Mouse (Mus musculus) liver, embryonic 12.5 days (tissue): ENCODE data around the gene Slc37a1. TPM values are rescaled to one million over a fixed set of nuclear protein-coding genes. Genes with fewer than 3 reads are reported as not detected.

Experiments used
- ATAC-seq: fragments of 200-750 bp; cut with Nextera tagmentation; 2 replicates; pipeline ENCODE4 v1.8.0; 2017; ENCODE audit warnings: moderate number of reproducible peaks, mild to moderate bottlenecking, moderate library complexity
- H3K27ac ChIP-seq: fragments of 300-500 bp; sonication (generic); 2 replicates; pipeline ENCODE4 v1.5.1; 2016; ENCODE audit warnings: mild to moderate bottlenecking
- H3K27me3 ChIP-seq: fragments of 300-500 bp; sonication (generic); replicated peaks from 2 replicates; pipeline ENCODE4 v1.6.1; 2016; ENCODE audit warnings: mild to moderate bottlenecking, moderate library complexity
- H3K36me3 ChIP-seq: fragments of 300-500 bp; sonication (generic); 2 replicates; pipeline ENCODE4 v1.6.1; 2016; ENCODE audit warnings: mild to moderate bottlenecking, moderate library complexity
- H3K4me1 ChIP-seq: fragments of 300-500 bp; sonication (generic); 2 replicates; pipeline ENCODE4 v1.6.1; 2016
- H3K4me2 ChIP-seq: fragments of 300-500 bp; sonication (generic); 2 replicates; pipeline ENCODE4 v1.6.1; 2016; ENCODE audit warnings: mild to moderate bottlenecking, moderate library complexity
- H3K4me3 ChIP-seq: fragments of 300-500 bp; sonication (generic); 2 replicates; pipeline ENCODE4 v1.5.1; 2016; ENCODE audit warnings: mild to moderate bottlenecking, moderate library complexity
- H3K9ac ChIP-seq: fragments of 300-500 bp; sonication (generic); 2 replicates; pipeline ENCODE4 v1.6.1; 2016; ENCODE audit warnings: mild to moderate bottlenecking, moderate library complexity
- H3K9me3 ChIP-seq: fragments of 300-500 bp; sonication (generic); replicated peaks from 2 replicates; pipeline ENCODE4 v1.6.1; 2016; ENCODE audit warnings: mild to moderate bottlenecking, moderate library complexity
- WGBS: fragments of 180-500 bp; shearing (Covaris S2); methylation state at CpG from one replicate; pipeline ENCODE4 v1.1.7; 2016; ENCODE audit not compliant: insufficient replicate concordance; 5-methylcytosine and 5-hydroxymethylcytosine counted together
- polyA plus RNA-seq: library from polyadenylated mRNA; unstranded; fragments of >200 nt; fragmentation: Nextera tagmentation; extraction: Ambion mirVana; gene quantifications from 2 replicates; pipeline ENCODE4 v1.2.1, GENCODE M21; 2016

The Slc37a1 gene
- polyA plus RNA-seq, 1 experiment from 2014 or later, result 5.4 TPM

GRCm38 (mm10) chr17:31325451-31326219, 39.0 kb downstream of the Slc37a1 start:
- H3K4me3 ChIP-seq, result no peak overlapping the region
- H3K9me3 ChIP-seq, result no peaks in the 10 kb centered on the region
- 50% methylated on average over 13 of the region's 13 CpGs for WGBS
- H3K4me1 ChIP-seq, result peaks cover 22% of the 10 kb centered on the region
- H3K36me3 ChIP-seq, result no peaks in the 10 kb centered on the region
- no peaks in the 10 kb centered on the region for H3K27me3 ChIP-seq
- H3K9ac ChIP-seq, result no peak overlapping the region
- no peak overlapping the region for H3K4me2 ChIP-seq
- no peak for ATAC-seq
- no peak overlapping the region for H3K27ac ChIP-seq

- H3K4me3 ChIP-seq, result no peak overlapping the region
- H3K4me2 ChIP-seq, result no peak overlapping the region
- H3K9ac ChIP-seq, result no peak overlapping the region
- no peak for ATAC-seq
- no peaks in the 10 kb centered on the region for H3K27me3 ChIP-seq
- H3K27ac ChIP-seq, result no peak overlapping the region
- no peaks in the 10 kb centered on the region for H3K9me3 ChIP-seq
- WGBS, result 48% methylated on average over 9 of the region's 9 CpGs
- H3K36me3 ChIP-seq, result no peaks in the 10 kb centered on the region
- H3K4me1 ChIP-seq, result peaks cover 22% of the 10 kb centered on the region
Measured at GRCm38 (mm10) chr17:31326220-31326852, 39.7 kb downstream of the Slc37a1 start.

- no peak overlapping the region for H3K27ac ChIP-seq
- H3K4me1 ChIP-seq, result peaks cover 21% of the 10 kb centered on the region
- no peak overlapping the region for H3K4me3 ChIP-seq
- no peaks in the 10 kb centered on the region for H3K27me3 ChIP-seq
- no peaks in the 10 kb centered on the region; the same call in 1 of the 2 replicates for H3K9me3 ChIP-seq
- ATAC-seq, result no peak
- no peak overlapping the region for H3K9ac ChIP-seq
- H3K4me2 ChIP-seq, result no peak overlapping the region
- no peaks in the 10 kb centered on the region for H3K36me3 ChIP-seq
- 75% methylated on average over 4 of the region's 4 CpGs for WGBS
Measured at GRCm38 (mm10) chr17:31328466-31328865, 41.9 kb downstream of the Slc37a1 start.

- Histone ChIP-seq H3K27ac (no peak overlapping the region), H3K27me3 (no peaks in the 10 kb centered on the region), H3K36me3 (no peaks in the 10 kb centered on the region), H3K9ac (no peak overlapping the region), H3K4me3 (no peak overlapping the region), H3K9me3 (no peaks in the 10 kb centered on the region; the same call in 1 of the 2 replicates), H3K4me1 (peaks cover 6% of the 10 kb centered on the region), H3K4me2 (no peak overlapping the region)
- 44% methylated on average over 4 of the region's 4 CpGs for WGBS
- no peak for ATAC-seq
Measured at GRCm38 (mm10) chr17:31330622-31331021, 44.0 kb downstream of the Slc37a1 start.

- no peaks in the 10 kb centered on the region for H3K36me3 ChIP-seq
- 78% methylated on average over 6 of the region's 6 CpGs for WGBS
- H3K27ac ChIP-seq, result no peak overlapping the region
- no peak overlapping the region for H3K4me3 ChIP-seq
- H3K4me2 ChIP-seq, result no peak overlapping the region
- no peaks in the 10 kb centered on the region for H3K27me3 ChIP-seq
- no peaks in the 10 kb centered on the region; the same call in 1 of the 2 replicates for H3K9me3 ChIP-seq
- peaks cover 4% of the 10 kb centered on the region; the same call in 1 of the 2 replicates for H3K4me1 ChIP-seq
- ATAC-seq, result no peak
- no peak overlapping the region for H3K9ac ChIP-seq
Measured at GRCm38 (mm10) chr17:31331273-31331672, 44.7 kb downstream of the Slc37a1 start.

- H3K27ac ChIP-seq, result no peak overlapping the region
- ATAC-seq, result no peak
- no peaks in the 10 kb centered on the region for H3K36me3 ChIP-seq
- H3K4me2 ChIP-seq, result no peak overlapping the region
- no peaks in the 10 kb centered on the region; the same call in 1 of the 2 replicates for H3K9me3 ChIP-seq
- H3K27me3 ChIP-seq, result no peaks in the 10 kb centered on the region
- no peaks in the 10 kb centered on the region for H3K4me1 ChIP-seq
- H3K9ac ChIP-seq, result no peak overlapping the region
- WGBS, result 61% methylated on average over 3 of the region's 3 CpGs
- no peak overlapping the region for H3K4me3 ChIP-seq
Measured at GRCm38 (mm10) chr17:31331920-31332319, 45.3 kb downstream of the Slc37a1 start.

GRCm38 (mm10) chr17:31332333-31332732, 45.7 kb downstream of the Slc37a1 start:
- Histone ChIP-seq H3K9me3 (no peaks in the 10 kb centered on the region; the same call in 1 of the 2 replicates), H3K4me3 (no peak overlapping the region), H3K36me3 (no peaks in the 10 kb centered on the region), H3K27ac (no peak overlapping the region), H3K9ac (no peak overlapping the region), H3K27me3 (no peaks in the 10 kb centered on the region), H3K4me1 (no peaks in the 10 kb centered on the region), H3K4me2 (no peak overlapping the region)
- ATAC-seq, result no peak
- WGBS, result 41% methylated on average over 1 of the region's 1 CpGs

- no peak overlapping the region for H3K9ac ChIP-seq
- ATAC-seq, result no peak
- H3K27ac ChIP-seq, result no peak overlapping the region
- H3K27me3 ChIP-seq, result no peaks in the 10 kb centered on the region
- no peaks in the 10 kb centered on the region for H3K36me3 ChIP-seq
- no peaks in the 10 kb centered on the region for H3K4me1 ChIP-seq
- no peaks in the 10 kb centered on the region; the same call in 1 of the 2 replicates for H3K9me3 ChIP-seq
- H3K4me3 ChIP-seq, result no peak overlapping the region
- 75% methylated on average over 11 of the region's 11 CpGs for WGBS
- H3K4me2 ChIP-seq, result no peak overlapping the region
Measured at GRCm38 (mm10) chr17:31334509-31335260, 48.1 kb downstream of the Slc37a1 start.

- no peak overlapping the region for H3K9ac ChIP-seq
- no peak for ATAC-seq
- no peaks in the 10 kb centered on the region for H3K27me3 ChIP-seq
- H3K4me3 ChIP-seq, result no peak overlapping the region
- H3K27ac ChIP-seq, result no peak overlapping the region
- no peaks in the 10 kb centered on the region; the same call in 1 of the 2 replicates for H3K9me3 ChIP-seq
- H3K4me2 ChIP-seq, result no peak overlapping the region
- H3K4me1 ChIP-seq, result no peaks in the 10 kb centered on the region
- no peaks in the 10 kb centered on the region for H3K36me3 ChIP-seq
- 78% methylated on average over 22 of the region's 22 CpGs for WGBS
Measured at GRCm38 (mm10) chr17:31335344-31336080, 48.9 kb downstream of the Slc37a1 start.

GRCm38 (mm10) chr17:31339769-31340168, 53.2 kb downstream of the Slc37a1 start:
- H3K36me3 ChIP-seq, result no peaks in the 10 kb centered on the region
- H3K9me3 ChIP-seq, result no peaks in the 10 kb centered on the region
- ATAC-seq, result no peak
- H3K4me3 ChIP-seq, result no peak overlapping the region
- H3K27me3 ChIP-seq, result no peaks in the 10 kb centered on the region
- 65% methylated on average over 2 of the region's 2 CpGs for WGBS
- H3K9ac ChIP-seq, result no peak overlapping the region
- H3K4me1 ChIP-seq, result no peaks in the 10 kb centered on the region
- H3K27ac ChIP-seq, result no peak overlapping the region
- H3K4me2 ChIP-seq, result no peak overlapping the region

- H3K9me3 ChIP-seq, result no peaks in the 10 kb centered on the region
- H3K4me2 ChIP-seq, result no peak overlapping the region
- H3K4me3 ChIP-seq, result no peak overlapping the region
- H3K27me3 ChIP-seq, result no peaks in the 10 kb centered on the region
- no peak overlapping the region for H3K9ac ChIP-seq
- ATAC-seq, result no peak
- H3K36me3 ChIP-seq, result no peaks in the 10 kb centered on the region
- 74% methylated on average over 6 of the region's 6 CpGs for WGBS
- no peaks in the 10 kb centered on the region; the same call in 1 of the 2 replicates for H3K4me1 ChIP-seq
- H3K27ac ChIP-seq, result no peak overlapping the region
Measured at GRCm38 (mm10) chr17:31342191-31342590, 55.6 kb downstream of the Slc37a1 start.
